Mouse (Mus musculus): Measurements from ENCODE around the gene Dpy19l1.

The Dpy19l1 gene

DNA sequence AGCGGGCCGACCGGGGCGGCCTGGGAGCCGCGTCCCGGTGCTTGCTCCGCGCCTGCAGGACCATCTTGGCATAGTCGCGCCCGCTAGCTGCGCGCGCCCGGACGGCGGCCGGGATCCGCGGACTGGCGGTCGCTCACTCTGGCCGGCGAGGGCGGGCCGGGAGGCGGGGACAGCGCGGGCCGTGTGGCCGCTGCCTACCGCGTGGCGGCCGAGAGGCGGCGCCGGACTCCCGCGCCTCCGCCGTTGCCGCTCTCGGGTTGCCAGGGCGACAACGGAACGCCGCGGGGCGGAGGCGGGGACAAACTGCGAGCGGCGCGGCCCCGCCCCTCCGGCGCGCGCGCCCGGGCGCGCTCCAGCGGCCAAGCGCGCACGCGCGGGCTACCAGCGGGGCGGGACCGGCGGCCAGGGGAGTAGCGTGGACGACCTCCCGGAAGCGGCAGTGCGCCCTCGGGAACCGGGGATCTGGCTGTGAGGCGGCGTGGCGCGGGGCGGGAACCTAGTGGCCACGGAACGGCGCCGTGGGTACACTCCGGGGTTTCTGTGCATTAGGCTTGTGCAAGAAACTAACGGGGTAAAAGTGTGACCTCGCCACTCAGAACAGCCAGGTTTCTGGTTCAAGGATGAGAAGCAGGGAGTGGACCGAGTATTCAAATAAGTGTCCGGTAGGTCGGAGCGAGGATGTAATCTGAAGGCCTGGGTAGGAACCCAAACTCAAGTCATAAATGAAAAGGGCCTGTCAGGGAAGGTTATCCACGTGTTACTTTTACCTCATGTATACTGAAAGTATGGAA lies at the start of gene Dpy19l1:
Dpy19l1 (minus strand) TSS at position 74 of the 791 bp plus-strand sequence.
- DNase-seq (ENCODE audit: low spot score in 2 of 2): peak; percentile 90 to 94

DNA sequence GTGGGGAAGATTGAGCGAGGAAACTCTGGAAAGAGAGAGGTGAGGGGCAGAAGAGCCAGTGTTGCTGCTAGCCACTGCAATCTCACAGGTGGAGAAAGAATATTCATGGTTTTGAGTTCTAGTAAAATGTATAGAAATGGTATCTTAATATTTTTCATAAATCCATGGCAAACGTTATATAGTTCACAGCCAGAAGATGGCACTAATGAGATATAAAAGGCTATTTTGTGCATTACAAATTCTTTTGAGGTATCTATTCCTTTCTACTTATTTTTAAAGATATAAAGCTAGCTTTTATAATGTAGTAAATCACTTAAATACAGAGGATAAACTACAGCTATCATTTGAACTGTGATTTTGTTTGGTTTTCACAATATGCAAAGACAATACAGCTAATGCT lies 35.2 kb upstream of the Dpy19l1 start:
- no peak for DNase-seq (ENCODE audit: low spot score in 2 of 2)

DNA sequence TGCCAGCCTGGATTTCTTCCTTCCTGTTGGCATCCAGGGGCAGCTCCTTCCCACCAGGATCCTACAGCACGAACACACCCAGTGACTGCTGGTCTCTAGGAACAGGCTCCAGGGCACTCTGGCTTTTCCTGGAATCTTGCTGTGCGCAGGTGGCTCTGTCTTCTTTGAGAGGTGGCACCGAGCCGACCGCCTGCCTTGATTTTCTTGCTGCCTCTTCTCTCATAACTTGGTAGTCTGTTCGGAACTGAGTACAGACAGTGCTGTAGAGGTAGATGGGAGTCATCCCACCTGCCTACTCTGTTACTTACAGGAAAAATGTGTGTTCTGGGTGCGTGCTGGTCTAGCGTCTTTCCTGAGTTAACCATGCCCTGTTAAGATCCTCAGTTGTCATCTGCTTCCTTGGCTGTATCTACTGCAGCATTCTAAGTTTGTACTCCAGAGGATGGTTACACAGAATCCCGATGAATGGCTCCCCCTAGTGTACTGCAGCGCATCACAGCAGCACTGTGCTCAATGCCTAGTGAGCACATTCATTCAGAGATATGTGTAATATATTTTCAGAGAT lies 13.7 kb upstream of the Dpy19l1 start:
- DNase-seq (ENCODE audit: low spot score in 2 of 2): peak; percentile 26 to 65

DNA sequence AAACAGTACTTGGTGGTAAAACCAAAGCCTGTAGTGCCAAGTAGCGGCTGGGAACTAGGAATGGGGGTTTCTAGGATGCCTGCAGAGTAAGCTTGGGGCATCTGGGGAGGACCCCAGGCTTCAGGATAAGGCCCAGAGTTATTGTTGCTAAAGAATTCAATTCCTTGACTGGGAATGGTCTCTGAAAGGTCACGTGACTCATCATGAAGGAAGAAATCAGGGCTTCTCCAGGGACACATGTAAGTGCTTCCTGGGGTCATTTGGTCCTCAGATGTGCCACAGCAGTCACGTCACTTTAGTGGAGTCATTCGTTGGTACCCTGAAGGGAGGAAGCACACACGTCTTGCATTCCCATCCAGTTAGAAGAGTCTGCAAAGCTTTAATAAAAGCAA lies 11.1 kb upstream of the Dpy19l1 start:
- DNase-seq (ENCODE audit: low spot score in 2 of 2): no peak

DNA sequence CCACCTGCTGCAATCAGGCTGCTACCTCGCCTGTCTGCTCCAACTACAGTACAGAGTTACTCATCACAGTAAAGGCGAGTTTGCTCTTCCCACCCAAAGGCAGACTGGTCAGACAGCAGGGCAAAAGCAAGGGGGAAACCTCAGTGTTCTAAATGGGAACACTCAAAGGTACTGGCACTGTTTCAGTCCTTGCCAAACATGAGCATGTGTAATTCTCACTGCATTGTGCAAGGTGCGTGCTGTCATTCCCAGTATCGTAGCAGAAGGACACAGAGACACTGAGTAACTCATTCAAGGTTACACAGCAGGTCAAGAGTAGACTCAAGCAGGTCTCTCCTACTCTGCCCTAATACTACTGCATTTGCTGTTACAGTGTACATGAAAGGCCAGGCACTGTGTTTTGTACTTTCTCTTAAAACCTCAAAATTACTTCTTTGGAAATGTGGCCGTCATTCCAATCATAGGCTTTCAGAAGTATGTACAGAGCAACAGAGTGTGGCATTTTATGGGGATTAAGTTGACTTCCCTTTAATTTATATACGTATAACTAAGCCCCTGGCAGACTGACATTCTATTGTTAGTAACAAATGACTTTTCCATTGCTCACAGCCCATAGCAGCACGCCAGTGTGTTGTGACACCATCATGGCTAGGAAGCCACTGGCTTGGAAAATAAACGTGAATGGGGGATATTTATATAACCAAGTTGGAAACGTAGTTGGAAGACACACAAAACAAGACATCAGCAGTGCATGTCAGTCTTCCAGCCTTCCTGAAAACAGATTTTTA lies 10.5 kb upstream of the Dpy19l1 start:
- no peak for DNase-seq (ENCODE audit: low spot score in 2 of 2)

DNA sequence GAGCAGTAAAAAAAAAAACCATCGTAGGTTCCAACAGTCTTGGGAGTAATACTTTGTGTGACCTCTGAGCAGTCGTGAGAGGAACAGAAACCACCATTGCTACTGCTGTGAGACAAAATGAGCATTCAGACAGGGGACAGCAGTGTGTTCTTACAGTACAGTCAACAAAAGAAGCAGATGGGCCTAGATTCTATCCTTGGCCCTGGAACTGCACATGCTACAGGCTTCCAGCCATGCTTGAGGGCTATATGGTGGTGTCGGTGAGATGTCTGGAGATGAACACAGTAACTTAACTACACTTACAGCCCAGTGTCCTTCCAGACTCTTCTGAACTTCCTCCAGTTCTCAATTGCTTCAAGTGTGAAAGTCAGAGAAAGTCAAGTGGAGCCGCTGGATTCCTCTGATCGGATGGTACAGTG lies 9.2 kb upstream of the Dpy19l1 start:
- DNase-seq (ENCODE audit: low spot score in 2 of 2): no peak

DNA sequence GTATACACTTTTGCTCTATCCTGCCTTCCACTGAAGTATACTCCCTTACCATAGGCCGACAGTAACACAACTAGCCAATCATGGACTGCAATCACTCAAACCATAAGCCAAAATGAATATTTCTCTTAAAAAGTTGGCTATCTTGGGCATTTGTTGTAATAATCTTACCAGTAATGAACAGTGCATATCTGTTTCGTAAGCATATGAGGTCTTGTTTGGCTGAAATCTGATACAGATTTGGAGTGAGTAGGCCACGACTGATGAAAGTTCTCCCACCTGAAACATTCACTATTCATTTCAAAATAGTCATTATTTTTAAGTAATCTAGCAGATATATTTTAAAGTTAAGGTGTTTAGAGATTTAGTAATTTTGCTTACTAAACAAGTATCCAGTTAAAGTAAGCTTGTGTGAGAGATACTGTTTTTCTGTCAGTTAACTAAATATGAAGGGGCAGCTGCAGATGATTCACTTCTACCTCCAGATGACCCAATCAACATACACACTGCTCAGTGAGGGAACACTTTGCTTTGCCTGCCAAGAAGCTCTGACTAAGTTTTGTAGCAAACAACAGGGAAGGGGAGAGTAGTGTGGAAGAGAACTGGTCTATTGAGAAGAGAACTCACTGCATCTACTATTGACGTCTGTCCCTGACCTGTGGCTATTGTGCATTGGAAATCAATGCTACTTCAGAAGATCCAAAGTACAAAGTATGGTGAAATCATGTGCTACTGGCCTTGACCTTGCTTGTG lies 8.6 kb upstream of the Dpy19l1 start:
- DNase-seq (ENCODE audit: low spot score in 2 of 2): no peak

DNA sequence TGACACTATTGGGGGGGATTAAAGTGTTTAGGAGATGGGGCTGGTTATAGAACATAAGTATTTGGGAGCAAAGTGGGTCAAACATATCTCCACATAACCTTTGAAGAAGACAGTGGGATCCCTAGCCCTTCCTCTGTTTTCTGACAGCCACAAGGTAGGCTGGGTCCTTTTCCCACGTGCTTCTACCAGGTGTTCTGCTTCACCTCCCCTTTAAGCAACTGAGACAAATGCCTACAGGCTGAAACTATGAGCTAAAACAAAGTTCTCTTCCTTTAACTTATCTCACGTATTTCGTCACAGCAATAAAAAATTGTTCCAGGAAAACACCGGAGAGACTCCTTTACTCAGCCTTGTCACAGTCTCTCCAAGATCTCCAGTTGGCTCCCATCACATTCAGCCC lies 5.9 kb upstream of the Dpy19l1 start:
- no peak for DNase-seq (ENCODE audit: low spot score in 2 of 2)

DNA sequence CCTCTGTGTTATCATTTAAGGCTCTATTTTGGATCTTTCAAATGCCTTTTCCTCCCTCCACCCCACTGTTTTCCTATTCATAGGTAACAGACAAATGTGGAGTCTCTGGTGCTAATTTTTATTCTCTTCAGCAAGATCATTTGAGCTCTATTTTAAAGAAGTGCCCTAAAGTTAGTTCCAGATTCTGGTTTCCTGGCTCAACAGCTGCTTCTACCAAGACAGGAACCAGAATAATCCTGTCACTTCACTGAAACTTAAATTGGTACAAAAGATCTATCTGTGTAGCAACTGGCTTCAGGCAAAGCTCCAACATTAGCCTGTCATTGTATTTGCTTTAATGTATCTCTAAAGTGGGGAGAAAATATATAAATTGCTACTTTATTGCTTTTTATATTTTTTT lies 3.6 kb upstream of the Dpy19l1 start:
- DNase-seq (ENCODE audit: low spot score in 2 of 2): no peak

DNA sequence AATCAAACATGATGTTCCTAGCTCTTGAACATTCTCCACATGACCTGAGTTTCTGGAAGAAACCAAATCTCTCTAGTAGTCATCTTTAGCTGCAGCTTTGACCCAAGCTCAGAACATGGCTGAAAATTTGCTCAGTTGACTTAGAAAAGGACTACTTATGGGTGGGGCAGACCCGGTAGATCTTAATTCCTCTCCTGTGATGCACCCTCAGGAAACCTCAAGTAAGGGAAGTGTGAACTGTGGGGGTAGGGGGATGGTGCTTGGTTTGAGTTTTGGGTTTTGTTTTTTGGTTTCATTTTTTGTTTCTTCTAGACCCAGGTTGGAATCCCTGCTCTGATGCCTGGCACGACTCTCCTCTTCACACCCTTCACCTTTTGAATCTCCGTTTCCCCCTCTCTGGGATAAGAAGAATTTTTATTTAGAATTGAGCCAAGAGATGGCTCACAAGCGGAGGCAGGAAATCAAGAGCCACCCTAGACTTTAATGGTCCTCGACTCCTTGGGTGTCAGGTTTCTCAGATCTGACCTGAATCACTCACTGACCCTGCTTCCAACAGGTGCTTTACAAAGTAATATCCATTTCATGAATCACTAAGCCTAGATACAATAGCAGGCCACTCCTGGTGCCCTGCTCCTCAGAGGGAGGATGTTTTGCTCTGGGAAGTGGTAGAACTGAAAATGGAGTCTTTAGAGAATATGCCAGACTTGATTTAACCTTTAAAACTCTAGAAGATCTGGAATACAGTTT lies 2.2 kb upstream of the Dpy19l1 start:
- DNase-seq (ENCODE audit: low spot score in 2 of 2): no peak

DNA sequence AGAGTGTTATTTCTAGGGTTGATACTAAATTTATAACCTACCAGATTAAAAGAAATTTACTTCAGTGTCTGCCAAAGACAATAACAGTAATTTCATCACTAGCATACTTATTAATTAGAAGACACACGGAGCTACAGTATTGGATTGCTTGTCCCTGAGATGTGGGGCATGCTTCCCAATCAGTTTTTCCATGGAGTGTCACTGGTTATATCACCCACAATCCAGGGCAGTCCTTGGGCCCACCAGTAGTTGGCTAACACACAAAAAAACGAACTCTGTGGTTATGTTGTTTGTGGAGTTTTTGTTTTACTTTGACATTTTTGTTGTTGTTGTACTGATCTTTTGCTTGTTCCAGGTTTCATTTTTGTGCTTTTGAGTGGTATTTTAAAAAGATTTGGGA lies 1.4 kb upstream of the Dpy19l1 start:
- DNase-seq (ENCODE audit: low spot score in 2 of 2): no peak

DNA sequence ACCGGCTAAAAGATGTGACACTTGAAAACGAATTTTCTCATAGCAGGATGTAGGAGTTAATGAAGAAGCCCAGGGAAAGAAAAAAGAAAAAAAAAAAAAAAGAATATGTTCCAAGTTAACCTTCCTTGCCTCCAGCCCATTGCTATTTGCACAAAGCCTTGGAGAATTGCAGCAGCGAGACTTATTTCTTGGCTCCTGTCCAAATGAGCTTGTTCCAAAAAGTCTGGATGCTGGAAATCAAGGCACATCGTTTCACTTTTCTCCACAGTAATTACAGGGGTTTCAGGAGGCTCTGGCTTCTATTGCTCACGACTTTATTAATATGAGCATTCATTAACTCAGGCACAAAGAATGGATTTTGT lies 899 bp upstream of the Dpy19l1 start:
- DNase-seq (ENCODE audit: low spot score in 2 of 2): no peak

DNA sequence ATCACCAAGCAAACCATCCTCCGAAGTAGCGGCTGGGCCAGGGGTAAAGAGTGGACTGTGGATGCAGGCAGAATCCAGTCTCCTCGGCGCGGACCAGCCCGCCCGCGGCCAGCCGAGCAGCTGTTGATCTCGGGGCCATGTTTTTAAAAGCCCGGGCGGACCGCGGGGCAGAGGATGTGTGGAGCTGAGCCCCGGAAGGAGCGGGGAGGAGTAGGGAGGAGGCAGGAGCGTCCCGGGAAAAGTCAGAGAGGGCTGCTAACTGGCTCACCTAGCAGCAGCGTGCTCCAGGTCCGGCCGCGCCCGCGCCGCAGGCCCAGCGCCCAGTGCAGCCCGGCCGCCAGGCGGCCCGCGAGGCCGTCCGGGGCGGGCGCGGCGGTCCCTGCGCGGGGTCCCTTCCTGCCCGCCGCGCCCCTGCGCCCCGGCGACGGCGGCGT lies 352 bp downstream of the Dpy19l1 start:
- peak; percentile 47 to 69 for DNase-seq (ENCODE audit: low spot score in 2 of 2)

DNA sequence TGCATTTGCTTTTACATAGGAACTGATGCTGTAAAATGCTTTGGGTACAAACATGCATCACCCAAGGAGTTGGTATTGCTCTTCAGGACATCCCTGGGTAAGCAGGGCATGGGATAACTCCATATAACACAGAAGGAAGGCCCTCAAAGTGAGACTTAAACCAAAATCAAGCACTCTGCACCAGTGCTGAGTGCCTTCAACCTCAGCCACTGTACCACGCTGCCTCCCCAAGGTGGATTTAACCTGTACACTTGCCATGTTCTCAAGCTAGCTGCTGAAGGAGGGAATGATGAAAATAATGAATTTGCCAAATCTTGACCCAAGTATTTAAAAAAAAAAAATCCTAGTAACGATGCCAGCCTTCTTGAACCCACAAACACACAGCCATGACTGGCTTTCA lies 1.3 kb downstream of the Dpy19l1 start:
- no peak for DNase-seq (ENCODE audit: low spot score in 2 of 2)

DNA sequence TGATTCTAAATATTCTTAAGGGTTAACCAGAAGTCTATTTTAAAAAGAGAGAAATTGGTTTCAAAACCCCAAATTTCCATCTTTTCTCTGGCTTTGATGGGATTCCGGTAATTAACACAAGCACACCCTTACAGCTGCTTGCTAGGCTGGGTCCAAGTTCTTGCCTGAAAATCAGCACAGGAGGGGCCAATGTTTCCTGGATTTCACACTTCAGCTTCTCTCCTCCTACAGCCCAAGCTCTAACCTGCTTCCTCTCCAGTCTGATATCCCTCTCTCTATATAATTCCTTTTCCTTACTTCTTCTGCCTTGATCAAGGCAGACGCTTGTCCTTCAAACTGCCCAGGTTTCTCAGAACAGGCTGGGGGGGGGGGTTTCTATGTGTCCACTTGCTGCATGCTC lies 6.7 kb downstream of the Dpy19l1 start:
- no peak for DNase-seq (ENCODE audit: low spot score in 2 of 2)

DNA sequence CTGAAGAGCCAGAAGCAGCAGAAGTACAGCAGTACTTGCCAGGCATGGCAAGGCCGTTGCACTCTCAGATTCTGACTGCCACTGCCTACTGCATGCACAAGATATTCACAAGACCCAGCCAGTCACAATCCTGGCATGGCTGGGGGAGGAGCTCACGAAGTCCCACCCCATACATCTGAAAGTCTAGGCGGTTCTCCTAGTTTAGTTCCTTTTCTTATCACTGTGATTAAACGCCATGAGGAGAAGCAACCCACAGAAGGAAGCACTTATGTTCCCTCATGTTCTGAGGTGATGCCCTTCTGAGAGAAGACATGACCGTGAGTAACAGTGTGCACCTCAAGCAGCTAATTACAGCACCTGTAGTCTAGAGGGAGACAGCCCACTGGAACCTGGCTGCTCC lies 12.4 kb downstream of the Dpy19l1 start:
- DNase-seq (ENCODE audit: low spot score in 2 of 2): no peak

DNA sequence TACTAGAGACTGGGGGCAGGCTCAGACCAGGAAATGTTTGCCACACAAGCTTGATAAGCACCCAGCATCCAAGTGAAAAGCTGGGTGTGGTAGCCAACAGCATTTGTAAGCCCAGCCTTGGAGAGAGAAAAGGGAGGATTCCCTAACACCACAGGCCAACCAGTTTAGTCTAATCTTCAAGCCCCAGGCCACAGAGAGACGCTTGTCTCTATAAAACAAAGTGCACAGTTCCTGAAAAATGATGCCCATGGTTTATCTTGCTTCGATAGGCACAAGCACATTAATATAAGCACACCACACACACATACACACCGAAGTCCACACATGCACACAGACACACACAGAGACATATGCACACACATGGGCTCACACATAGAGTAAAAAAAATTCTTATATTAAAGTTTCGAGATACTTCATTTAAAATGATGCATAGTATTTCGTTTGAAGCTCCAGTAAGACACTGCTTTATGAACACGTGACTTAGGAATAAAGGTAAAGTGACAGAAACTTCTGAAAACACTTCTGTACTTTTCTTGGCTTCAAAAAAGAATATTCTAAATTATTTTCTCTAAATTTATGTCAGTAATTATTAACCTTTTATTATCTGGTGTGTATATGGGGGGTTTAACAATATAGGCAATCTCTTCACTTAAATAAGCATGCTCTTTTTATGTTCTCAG lies 14.4 kb downstream of the Dpy19l1 start:
- DNase-seq (ENCODE audit: low spot score in 2 of 2): no peak

DNA sequence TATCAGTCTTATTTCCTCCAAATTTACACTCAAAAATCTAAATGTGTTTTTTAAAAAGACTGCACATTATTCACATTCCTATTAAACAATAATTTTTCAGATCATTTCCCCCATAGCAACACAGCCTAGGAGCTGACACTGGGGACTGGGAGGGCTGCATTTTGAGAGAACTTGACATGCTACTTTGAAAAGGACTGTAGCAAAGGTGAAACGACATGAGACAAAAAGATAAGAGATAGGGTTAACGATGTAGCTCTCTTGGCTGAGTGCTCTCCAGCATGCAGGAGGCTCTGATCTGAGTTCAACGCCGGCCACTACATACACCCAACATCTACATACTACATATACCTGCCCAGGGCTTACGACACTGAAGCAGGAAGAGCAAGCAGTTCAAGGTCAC lies 20.6 kb downstream of the Dpy19l1 start:
- DNase-seq (ENCODE audit: low spot score in 2 of 2): no peak

DNA sequence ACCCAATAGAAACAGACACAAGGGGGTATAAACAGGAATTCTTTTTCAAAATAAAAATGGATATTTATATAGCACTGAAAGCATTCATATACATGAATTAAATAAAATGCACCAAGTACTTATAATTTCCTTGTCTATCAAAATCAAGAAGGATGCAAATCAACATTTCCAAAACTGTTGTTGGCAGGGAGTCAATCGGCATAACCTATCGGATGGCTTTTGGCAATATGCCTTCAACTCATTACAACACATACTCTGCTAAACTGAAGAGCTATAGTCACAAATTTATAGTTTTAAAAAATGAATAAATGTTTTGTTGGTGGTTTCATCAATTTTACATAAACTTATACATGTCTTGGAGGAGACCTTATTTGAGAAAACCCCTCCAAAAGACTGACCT lies 25.7 kb downstream of the Dpy19l1 start:
- DNase-seq (ENCODE audit: low spot score in 2 of 2): peak in 1 of 2 experiments; percentile 10

DNA sequence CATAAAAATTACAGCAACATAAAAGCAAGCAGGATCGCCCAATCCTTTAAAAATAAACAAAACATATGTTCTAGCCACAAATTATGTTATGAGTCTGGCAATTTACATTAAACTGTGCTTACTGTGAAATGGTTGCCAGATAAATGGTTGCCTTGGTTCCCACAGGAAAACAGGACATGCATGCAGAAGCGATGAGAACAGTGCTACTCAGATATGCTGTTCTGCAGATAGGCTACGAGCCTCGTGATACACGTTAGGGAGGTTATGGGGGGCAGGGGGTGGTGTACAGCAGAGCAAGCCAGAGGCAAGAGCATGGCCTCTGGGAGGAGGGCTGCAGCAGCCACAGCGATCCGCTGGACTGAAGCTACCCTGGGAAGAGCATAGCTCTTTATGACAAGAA lies 29.1 kb downstream of the Dpy19l1 start:
- DNase-seq (ENCODE audit: low spot score in 2 of 2): peak in 1 of 2 experiments; percentile 49

DNA sequence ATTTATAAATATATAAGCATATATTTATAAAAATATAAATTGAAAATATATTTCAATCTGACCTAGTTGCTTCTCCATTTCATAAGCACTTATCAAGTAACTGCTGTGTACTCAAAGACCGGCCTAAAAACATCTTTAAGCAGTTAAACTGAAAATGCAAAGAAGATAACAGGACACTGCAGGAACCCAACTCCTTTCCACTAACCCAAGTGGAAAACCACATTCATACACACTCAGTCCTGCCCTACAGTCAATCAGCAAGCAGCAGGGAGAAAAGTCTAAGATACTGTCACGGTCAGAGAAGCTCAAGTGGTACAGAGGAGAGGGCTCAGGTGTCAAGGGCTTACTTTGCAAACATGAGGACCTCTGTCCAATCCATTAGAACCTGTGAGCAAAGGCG lies 30.4 kb downstream of the Dpy19l1 start:
- DNase-seq (ENCODE audit: low spot score in 2 of 2): no peak

Data from urinary bladder, postnatal 4 days (tissue).